Mouse (Mus musculus) ES-E14 (cell line): Measurements from ENCODE around the gene C9orf72.

Experiments used
- CHD2 ChIP-seq: IDR thresholded peaks from 2 replicates; pipeline ENCODE4 v1.6.1; 2014; ENCODE audit warnings: mild to moderate bottlenecking, low read depth, low read length, inconsistent platforms
- HCFC1 ChIP-seq: IDR thresholded peaks from 2 replicates; pipeline ENCODE4 v1.6.1; 2012; ENCODE audit warnings: low read length, inconsistent platforms, borderline replicate concordance; ENCODE audit not compliant: insufficient read depth
- MAFK ChIP-seq: IDR thresholded peaks from 2 replicates; pipeline ENCODE4 v1.6.1; 2014; ENCODE audit warnings: mild to moderate bottlenecking, low read depth, low read length, inconsistent platforms; ENCODE audit not compliant: insufficient read depth
- ZC3H11A ChIP-seq: IDR thresholded peaks from 2 replicates; pipeline ENCODE4 v1.6.1; 2012; ENCODE audit warnings: low read depth, mild to moderate bottlenecking, inconsistent platforms, low read length, borderline replicate concordance
- ZNF384 ChIP-seq: IDR thresholded peaks from 2 replicates; pipeline ENCODE4 v1.6.1; 2012; ENCODE audit warnings: low read depth, low read length, inconsistent platforms

DNA sequence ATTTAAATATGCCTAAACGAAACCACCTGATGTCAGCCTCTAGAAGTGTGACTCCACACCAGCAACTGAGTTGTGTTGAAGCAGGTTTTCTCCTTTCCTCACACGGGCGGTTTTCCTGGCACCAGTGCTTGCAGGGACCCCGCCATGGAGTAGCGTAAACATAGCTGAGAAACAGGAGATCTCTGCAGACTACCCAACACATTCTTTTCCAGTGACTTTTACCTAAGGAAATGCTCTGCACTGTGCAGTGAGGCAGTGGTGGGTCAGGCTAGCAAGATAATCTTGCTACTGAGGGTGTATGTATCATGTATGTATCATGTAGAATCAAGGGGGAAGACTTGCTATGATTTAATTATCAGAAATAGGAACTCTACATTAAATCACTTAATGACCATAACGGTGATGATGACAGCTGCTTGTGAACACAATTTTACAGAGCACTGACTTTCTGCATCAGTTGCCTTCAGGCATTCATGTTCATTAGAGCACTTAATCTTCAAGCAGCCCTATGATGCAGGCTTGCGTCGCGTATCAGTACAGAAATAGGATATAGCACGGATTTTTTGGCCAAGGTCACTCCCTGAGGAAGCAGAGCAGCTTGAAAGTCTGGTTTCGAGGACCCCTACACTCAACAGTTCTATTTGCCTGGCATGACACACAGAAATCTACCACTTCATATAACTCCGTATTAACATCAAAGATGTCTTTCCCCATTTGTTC, 47.9 kb downstream of the C9orf72 start:
- no peak for TF ChIP-seq MAFK
- TF ChIP-seq HCFC1 = no peak
- no peak for TF ChIP-seq ZNF384
- no peak for TF ChIP-seq ZC3H11A
- no peak for TF ChIP-seq CHD2
